Mouse (Mus musculus): ENCODE measurements around the gene Dact3. TPM values are rescaled to one million over a fixed set of nuclear protein-coding genes. Genes with fewer than 3 reads are reported as not detected.

Dact3 gene
- total and polyA plus RNA-seq, 3 experiments: 2.5 to 16.2 (median 5.3) TPM

DNA sequence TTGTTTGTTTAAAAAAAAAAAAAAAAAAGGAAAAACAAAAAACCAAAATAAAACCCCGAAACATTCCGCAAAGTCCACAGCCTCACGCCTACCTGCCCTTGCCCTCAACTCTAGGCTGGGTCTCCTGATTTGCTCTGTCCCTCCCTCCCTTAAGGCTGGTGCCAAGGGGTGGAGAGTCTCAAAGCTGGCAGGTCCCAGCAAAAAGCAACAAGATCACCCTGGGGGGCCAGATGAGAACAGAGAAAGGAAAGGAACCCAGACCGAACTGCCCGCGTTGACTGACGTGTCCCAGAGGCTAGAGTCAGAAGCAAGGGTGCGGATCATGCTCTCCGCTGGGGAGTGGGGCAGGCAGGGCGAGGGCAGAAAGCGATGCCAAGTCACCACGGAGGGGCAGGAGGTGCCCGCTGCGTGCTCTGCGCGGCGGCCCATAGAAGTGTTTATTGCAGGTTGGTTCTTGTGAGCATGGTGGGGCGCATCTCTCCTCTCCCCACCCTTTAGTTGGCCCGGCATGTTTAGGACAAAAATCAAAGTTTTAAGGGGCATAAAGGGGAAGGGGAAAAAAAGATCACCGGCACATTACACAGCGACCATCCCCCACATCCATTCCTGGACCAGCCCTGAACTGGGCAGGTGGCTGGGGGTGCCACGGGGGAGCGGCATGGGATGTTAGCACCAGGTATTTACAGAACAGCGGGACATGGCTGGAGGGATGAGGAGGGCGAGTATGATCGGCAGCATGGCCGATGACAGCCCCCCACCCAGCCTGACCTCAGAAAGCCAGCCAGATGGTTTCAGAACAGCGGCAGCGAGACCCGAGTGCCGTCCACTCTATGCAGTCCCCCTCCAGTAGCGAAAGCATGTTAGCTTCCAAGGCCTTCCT is 40.6 kb downstream of the Dact3 start:
- no peak for DNase-seq

DNA sequence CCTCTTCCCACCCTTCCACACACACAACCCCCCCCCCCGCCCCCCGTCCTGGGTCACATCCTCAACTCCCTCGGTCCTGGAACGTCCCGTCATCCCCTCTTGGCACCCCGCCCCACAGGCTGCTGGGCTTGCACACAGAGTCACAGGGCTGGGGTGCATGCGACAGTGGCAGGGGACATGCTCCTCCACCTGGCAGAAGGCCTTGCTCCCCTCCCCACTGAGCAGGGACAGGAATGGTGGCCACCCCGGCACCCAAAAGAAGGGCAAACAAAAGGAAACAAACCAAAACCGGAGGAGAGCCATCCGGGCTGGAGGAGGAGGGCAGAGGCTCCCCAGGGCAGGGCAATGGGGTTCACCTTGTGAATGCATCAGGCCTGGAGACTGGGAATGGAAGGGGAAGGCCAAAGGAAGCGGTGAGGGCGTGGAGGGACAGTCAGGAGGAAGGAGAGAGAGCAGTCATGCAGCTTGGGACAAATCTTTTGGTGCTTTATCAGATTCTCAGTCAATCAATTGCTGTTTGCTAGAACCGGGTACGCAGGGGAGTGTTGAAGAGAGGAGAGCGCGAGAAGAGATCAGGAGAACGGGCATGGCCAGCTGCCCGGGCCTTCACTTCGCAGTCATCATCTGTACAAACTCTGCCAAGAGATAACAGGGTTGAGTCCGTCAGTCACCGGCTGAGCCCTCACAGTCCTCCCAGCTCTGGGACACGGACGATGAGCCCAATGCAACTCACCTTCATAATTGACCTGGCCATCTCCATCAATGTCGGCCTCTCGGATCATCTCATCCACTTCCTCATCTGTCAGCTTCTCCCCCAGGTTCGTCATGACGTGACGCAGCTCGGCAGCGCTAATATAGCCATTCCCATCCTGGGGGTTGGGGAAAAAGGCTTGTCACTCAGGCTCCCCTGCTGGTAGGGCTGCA is 41.5 kb downstream of the Dact3 start:
- no peak for DNase-seq

DNA sequence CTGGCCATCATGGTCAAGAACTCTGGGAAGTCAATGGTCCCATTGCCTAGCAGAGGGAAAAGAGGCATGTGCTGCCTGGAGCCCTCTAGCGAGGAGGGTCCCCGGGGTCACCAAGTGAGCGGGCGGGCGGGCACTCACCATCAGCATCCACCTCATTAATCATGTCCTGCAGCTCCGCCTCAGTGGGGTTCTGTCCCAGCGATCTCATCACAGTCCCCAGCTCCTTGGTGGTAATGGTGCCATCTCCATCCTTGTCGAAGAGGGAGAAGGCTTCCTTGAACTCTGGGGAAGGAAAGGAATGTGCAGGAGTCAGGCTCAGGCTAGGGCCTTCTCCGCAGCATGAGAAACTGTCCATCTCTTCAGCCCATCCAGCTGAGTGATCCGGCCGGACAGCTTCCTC is 42.3 kb downstream of the Dact3 start:
- no peak for DNase-seq

DNA sequence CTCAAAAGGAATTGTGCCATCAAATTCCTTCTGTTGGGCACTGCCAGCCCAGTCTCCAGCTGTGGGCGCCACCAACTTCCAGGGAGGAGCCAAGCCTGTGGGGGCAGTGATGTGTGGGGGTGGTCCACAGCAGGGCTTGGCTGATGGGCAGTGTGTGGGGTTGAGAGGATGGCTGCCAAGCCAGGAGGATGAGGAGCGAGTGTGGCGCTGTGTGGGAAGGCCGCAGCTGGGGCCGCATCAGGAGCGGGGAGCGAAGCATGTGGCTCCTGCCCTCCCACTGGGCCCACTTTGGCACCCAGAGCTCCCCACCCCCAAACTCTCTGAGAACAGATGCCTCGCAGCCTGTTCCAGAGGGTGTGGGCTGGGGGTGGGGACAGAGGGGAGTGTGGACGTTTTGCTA is 42.9 kb downstream of the Dact3 start:
- no peak for DNase-seq

DNA sequence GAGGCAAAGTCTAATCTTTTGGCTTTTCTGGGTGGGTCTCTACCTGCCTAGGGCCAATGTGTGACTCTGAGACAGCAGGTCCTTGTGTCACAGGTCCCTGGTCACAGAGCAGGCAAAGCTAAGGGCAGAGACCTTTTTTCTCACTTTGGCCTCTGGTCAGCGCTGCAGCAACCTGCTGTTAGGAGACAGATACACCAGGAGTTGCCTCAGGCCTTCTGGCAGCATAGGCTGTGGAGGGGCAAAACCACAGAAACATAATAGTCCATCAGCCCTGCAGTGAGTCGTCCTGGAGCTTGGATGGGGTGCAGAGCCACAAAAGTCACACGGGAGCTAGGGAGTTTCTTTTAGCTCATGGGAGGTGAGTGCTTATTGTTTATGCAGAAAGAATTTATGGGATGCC is 43.6 kb downstream of the Dact3 start:
- no peak for DNase-seq

DNA sequence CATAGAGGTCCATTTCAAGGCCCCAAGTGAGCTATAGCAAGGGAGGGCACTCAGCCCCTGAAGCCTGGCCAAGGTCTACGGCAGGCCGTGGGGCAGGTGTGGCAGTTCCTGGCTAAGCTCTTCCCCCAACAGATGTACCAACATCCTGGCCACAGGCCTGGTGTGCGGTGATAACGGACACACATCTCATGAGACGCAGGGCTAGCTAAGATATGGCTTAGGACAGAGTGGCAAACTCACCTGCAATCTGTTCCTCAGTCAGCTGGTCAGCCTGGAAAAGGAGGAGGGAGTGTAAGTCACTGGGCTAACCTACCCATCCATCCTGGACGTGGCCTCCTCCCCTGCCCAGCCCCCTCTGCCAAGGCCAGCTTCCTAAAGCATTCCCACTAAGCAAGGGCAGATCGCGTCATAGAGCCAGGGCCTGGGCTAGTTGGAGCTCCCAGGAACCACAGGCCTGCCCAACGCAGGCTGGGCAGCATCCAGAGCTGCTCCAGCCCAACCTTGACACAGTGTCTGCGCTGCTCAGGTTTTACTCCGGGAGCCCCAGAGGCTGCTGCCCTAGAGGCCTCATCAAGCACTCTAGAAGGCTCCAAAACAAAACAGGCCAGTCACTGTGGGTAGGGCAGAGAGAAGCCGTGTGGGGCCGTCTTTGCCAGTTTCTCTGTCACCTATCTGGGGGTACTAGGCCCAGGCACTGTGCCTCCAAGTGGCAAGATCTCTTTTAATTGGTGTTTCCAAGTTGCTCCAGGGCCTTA is 44.5 kb downstream of the Dact3 start:
- peak; percentile 80 for DNase-seq

DNA sequence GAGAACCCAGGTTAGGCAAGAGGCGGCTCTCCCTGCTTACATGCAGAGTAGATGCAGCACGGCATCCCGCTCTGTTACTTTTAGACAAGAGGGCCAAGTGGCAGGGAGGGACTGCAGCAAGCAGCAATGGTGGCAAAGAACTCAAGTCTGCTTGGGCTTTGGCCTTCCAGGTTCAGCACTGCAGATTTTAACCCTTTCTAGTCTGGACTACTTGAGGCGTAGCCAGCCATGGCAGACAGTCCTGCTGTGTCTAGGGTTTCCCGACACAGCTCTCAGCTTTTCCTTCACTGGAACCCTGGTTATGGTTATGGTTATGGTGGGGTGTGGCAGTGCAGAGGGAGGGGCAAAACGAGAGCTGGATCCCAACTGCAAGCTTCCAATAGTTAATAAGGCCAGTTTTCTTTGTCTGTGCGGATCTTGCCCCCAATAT is 45.0 kb downstream of the Dact3 start:
- no peak for DNase-seq

DNA sequence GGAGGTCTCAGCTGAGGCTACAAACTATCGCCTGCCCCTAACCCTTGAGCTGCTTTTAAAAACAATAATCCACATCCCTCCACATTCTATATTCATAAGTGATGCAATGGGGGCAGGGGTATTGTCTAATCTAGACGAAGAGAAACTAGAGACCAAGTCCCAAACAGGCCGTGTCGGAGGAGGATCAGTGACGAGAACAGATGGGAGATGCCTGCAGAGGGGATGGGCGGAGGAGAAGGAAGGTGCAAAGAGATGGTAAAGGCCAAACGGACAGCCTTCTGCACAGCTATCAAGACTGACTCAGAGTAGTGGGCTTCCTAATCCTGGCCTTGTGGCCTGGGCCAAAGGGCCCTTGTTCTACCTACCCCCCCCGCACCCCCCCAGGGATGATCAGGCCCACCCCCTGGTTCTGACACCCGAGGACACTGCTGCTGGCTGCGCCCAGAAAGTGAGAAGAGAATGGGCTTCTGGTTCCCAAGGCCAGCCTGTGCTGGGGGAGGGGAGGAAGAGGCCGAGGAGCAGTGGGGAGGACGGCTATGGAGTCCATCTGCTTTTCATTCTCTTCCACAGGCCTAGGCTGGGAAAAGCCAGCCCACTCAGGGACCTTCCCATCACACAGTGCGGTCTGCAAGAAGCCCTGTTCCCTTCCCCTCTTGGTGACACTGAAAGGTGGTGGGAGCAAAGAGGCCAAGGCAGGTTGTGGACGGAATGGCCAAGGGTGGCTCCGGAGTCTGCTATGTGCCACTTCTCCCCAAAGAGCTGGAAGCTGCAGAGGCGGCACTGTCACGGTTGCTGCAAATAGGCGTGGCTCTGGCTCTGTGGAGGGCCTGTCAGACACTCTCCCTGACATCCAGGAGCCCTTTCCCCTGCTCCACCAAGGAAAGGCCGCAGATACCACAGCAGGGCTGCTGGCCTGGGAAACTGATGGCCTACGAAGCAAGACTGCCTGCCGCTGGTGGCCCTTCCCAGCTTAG is 46.0 kb downstream of the Dact3 start:
- peak; percentile 62 for DNase-seq

DNA sequence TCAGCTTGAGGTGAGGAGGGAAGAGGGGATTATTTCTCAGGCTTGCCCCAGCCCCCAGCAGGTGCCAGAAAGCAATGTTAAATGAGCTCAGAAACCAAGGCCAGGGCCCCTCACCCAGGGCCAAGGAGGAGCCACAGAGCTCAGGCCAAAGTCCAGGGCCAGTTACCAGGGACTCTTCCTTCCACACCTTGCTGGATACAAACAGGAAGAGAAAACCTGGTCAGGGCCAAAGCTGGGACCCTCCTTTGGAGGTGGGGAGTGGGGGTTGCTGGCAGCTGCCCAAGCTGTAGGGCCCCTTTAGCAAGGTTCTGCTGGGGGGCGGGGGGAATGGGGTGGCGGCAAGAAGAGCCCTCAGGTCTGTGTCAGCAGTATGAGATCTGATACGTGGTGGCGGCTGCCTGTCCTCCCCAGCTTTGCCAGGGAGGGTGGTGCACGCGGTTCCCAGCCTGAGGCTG is 46.8 kb downstream of the Dact3 start:
- peak; percentile 41 for DNase-seq

DNA sequence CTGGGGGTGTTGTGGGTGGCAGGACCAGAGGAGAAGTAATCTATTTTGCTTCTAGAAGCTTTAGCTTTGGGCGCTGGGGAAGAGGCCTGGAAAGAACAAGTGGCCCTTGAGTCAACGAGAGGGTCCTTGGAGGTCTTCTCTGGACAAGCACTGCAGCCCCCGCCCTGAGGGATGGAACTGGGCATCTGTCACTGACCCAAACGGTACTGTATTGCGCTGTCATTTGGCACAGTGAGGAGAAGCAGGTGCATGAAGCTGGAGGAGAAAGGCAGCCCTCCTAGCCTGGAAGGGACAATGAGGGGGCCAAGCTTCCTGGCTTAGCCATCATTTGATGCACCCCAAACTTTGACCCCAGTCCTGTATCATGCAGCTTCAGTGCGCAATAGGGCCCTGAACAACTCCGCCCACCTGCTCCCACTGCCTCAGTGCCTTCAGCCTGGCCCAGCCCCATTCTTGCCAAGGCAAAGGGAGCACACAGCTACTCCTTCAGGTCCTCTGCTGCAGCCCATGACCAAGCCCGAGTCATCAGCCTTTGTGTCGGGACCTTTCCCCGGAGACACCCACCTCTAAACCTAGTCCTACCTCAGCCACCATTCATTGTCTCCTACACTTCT is 47.4 kb downstream of the Dact3 start:
- DNase-seq: peak; percentile 59

DNA sequence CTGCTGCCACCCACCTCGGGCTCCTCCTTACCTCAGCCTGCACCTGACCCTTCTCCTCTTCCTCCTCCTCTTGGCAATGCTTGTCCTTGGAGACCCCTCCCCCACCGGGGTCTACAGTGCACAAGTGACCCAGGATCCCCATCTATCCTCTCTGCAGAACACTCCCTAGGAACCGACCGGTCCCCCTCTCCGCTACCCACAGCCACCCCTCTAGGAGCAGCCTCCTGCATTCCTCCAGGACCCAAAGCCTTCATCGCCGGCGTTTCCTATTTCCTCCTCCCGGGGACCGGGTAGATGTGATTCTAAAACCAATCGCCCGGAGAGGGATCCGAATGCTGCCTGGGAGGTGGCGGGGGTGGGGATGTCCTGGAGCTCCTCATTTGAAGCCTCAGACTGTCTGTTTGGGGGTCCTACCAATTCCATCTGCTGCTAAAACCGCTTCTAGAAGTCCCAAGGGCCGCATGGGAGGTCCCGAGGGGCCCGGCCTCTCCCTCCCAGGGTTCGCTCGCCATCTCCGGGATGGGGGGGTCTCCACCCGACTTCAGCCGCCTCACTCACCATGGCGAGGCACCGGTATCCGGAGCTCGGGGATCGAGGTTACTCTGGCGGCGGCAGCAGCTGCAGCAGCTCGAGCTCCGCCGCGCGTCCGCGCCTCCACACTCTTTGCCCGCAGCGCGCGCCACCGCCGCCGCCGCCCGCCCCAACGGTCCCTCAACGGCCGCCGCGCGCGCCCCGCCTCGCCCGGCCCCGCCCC is 48.3 kb downstream of the Dact3 start:
- peak; percentile 65 for DNase-seq

DNA sequence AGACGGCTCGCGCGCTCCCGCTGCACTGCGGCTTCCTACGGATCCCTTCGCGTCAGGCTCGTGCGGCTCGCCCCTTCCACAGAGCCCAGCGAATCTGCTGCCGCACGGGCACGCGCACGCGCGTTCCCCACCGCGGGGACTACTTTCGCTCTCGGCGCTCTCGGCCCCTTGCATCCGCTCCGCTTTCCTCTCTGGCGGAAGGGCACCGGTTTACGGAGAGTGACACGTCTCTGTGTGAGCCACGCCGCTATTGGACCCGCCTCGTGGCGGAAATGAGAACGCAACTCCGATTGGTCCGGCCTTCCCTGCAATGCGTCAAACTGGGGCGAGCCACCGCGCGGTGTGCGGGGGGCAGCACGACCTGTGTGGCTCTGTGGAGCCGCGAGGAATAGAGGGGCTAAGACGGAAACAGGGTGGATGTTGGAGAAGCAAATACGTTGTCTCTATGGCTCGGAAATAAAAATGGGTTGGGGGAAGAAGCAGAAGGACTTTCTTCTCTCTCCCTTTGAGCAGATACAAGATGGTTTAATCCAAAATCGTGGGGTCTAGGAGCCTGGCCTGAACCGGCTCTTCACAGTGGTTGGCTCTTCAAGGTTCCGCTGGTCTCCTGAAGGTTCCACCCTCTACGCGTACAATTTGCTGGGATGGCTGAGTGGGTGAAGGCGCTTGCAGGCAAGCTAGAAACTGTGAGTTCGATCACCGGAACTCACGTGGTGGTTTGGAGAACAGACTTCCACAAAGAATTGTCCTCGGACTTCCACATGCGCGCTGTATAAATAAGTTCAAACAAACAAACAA is 49.1 kb downstream of the Dact3 start, which contains the start of gene Calm3:
Gene Calm3 (minus strand): TSS at position 78 of the 798 bp plus-strand sequence.
- DNase-seq: peak; percentile 100

DNA sequence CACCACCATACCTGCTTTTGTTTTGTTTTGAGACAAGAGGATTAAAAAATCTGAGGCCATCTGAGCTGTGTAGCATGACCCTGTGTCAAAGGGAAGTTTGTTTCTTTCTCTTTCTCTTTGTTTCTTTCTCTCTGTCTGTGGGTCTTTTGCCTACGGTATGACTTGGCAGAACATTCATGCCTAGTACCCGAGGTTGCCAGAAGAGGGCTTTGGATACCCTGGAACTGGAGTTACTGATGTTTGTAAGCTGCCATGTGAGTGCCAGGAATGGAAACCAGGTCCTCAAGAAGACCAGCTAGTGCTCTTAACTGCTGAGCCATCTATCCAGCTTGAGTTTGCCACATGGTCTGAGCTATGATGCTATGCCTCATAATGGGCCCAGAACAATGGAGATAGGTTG is 53.2 kb downstream of the Dact3 start:
- no peak for DNase-seq

DNA sequence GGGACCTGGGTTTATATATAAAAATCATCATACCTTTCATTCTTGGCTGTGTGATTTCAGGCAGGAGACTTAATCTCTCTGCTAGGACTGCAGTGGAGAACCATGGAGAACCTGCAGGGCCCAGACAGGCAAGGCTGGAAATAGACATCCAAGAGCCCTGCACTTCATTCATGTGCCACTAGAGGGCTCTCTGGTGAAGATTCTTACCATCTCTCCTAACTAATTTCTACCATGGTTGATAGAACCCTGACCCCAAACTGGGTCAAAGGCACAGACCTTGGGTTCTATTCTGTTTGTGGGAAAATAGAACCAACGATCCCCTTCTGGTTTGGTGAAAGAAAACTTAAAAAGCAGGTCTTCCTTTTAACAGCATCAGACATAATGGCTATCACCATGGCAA is 55.7 kb downstream of the Dact3 start:
- peak; percentile 70 for DNase-seq

DNA sequence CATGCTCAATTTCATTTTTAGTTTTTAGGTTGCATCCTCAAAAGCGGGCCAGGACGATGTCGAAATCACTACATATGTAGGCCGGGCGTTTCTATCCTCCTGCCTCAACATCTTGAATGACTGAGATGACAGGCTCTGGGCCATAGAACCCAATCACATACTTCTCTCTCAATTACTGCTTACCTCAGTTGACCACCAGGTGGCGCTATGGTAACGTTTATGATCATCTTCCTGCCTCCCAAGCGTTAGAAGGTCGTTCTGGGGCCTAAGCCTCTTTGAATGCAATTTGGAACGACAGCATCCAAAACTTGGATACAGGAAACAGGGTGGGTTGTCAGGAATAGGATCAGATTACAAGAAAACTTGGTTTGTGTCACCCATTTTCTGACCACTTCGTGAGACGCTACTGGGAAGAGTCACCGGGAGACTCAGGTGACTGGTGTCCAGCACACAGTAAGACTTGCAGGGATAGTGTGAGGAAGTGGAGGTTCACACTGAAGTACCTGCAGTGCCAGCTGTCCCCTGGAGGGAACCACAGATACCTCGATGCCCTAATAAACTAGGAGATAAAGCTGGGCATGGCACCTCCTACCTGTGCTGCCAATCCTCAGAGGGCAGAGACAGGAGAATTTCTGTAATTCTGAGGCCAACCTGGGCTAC is 57.0 kb downstream of the Dact3 start:
- DNase-seq: peak; percentile 79

DNA sequence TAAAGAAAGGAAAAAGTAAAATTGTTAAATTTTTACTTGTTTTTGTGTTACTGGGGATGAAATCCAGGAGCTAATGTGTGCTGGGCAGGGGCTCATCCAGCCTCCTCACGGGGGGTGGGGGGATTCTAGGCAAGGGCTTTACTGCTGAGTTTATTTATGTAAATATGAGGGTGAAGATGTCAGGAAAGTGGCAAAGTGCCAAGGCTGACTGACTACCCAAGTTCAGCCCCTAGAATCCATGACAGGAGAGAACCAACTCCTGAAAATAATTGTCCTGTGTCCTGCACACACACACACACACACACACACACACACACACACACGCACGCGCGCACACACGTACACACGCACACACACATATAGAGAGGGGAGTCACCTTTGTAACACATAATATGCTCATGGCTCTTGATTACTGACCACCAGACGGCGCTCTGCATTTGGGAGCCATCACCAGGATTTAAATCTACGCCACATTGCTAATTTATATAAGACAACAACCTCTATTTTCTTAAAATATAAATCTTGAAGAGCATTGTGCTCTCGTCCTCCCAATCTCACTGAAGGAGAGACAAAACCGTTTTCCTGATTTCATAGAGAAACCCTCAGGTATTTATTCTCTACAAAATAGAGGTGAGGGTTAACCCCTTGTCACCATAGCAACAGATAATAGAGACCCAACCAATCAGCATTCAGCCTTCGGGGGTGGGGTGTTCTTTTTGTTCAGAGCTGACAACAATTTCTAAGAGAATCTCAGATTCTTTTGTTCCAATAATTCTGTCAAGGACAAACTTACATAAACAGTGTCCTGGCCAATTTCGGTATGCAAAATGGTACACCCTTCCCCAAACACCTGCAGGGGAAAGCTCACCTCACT is 57.8 kb downstream of the Dact3 start:
- DNase-seq: no peak

All from adrenal gland, adult 2 months (tissue).